Mouse (Mus musculus) liver, embryonic 11.5 days (tissue): Measurements from ENCODE around the gene Dab1. TPM values are rescaled to one million over a fixed set of nuclear protein-coding genes. Genes with fewer than 3 reads are reported as not detected.

Experiments
- ATAC-seq: fragments of 200-750 bp; cut with Nextera tagmentation; replicated peaks from 2 replicates; pipeline ENCODE4 v1.8.0; 2017; ENCODE audit warnings: moderate number of reproducible peaks, mild to moderate bottlenecking, moderate TSS enrichment, moderate library complexity; ENCODE audit not compliant: low FRiP score
- DNase-seq: peaks from one replicate; pipeline ENCODE4 v3.0.0-alpha.2; 2017; ENCODE audit warnings: low spot score
- H3K27ac ChIP-seq: fragments of 300-500 bp; sonication (generic); 2 replicates; pipeline ENCODE4 v1.5.1; 2014; ENCODE audit warnings: mild to moderate bottlenecking, low read depth, low read length, control low read depth
- H3K27me3 ChIP-seq: fragments of 300-500 bp; sonication (generic); replicated peaks from 2 replicates; pipeline ENCODE4 v1.6.1; 2014; ENCODE audit warnings: low read length, mixed read lengths; ENCODE audit not compliant: control insufficient read depth, insufficient read depth
- H3K36me3 ChIP-seq: fragments of 300-500 bp; sonication (generic); 2 replicates; pipeline ENCODE4 v1.6.1; 2014; ENCODE audit warnings: mild to moderate bottlenecking, low read length, moderate library complexity, mixed read lengths; ENCODE audit not compliant: control insufficient read depth, insufficient read depth
- H3K4me1 ChIP-seq: fragments of 300-500 bp; sonication (generic); replicated peaks from 2 replicates; pipeline ENCODE4 v1.6.1; 2014; ENCODE audit warnings: low read length, mixed read lengths; ENCODE audit not compliant: control insufficient read depth, insufficient read depth
- H3K4me2 ChIP-seq: fragments of 300-500 bp; sonication (generic); 2 replicates; pipeline ENCODE4 v1.6.1; 2014; ENCODE audit warnings: mild to moderate bottlenecking, control low read depth, moderate library complexity
- H3K4me3 ChIP-seq: fragments of 300-500 bp; sonication (generic); 2 replicates; pipeline ENCODE4 v1.5.1; 2014; ENCODE audit warnings: low read depth, low read length, control low read depth
- H3K9ac ChIP-seq: fragments of 300-500 bp; sonication (generic); 2 replicates; pipeline ENCODE4 v1.6.1; 2014; ENCODE audit warnings: low read depth, low read length, control low read depth
- H3K9me3 ChIP-seq: fragments of 300-500 bp; sonication (generic); 2 replicates; pipeline ENCODE4 v1.6.1; 2016; ENCODE audit warnings: low read length, inconsistent platforms, mixed read lengths; ENCODE audit not compliant: control insufficient read depth
- WGBS: fragments of 180-500 bp; shearing (Covaris S2); extraction: QIAGEN DNeasy Blood & Tissue Kit; methylation state at CpG from one replicate; pipeline ENCODE4 v1.1.7; 2014; 5-methylcytosine and 5-hydroxymethylcytosine counted together
- polyA plus RNA-seq: library from polyadenylated mRNA; unstranded; fragments of >200 nt; fragmentation: Nextera tagmentation; extraction: Ambion mirVana; gene quantifications from 2 replicates; pipeline ENCODE4 v1.2.1, GENCODE M21; 2014

Gene Dab1
- polyA plus RNA-seq, 1 experiment from 2014 or later: 1.8 TPM

DNA sequence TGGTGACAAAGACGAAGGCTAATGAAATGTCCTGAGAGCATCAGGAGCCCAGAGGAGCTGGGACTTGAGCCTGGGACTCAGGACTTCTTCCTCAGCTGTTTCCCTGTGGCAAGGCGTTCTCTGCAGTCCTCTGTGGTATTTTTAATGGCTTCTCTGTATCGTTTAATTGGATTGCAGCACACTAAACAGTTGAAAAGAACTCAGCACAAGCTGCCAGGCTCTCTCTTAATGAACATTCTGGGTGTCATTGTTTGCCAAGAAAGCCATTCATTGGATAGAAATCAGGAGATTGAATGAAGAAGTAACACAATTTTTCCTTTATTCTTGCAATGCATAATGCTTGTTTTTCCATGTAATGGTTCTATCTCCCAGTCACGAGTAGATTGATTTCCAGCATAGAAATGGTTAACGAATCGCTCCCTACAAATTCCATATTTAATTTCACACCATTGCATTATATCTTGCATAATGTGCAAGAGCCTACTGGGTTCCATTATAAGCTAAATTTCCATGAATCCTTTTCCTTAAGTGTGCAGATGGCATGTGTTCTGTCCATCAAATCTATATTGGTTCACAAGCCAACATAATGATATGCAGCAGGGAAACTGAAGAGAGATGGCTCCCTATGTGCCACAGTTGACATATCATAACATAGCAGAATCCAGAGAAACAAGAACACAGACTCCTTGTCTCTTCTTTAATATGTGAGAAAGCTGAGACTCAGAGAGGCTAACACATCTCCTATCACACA, 650.4 kb downstream of the Dab1 start:
- ATAC-seq (no peak), DNase-seq (no peak)
- H3K4me3 ChIP-seq: no peak overlapping the region
- no peak overlapping the region for H3K9ac ChIP-seq
- no peak overlapping the region for H3K27ac ChIP-seq
- H3K9me3 ChIP-seq: no peaks in the 10 kb centered on the region
- no peaks in the 10 kb centered on the region for H3K4me1 ChIP-seq
- no peaks in the 10 kb centered on the region for H3K27me3 ChIP-seq
- no peak overlapping the region for H3K4me2 ChIP-seq
- WGBS: 77% methylated on average over 6 of the region's 6 CpGs
- H3K36me3 ChIP-seq: no peaks in the 10 kb centered on the region

- no peak overlapping the region for H3K27ac ChIP-seq
- no peaks in the 10 kb centered on the region for H3K4me1 ChIP-seq
- H3K9me3 ChIP-seq: no peaks in the 10 kb centered on the region
- H3K36me3 ChIP-seq: no peaks in the 10 kb centered on the region
- WGBS: 84% methylated on average over 5 of the region's 5 CpGs
- no peak overlapping the region for H3K4me3 ChIP-seq
- DNase-seq: no peak
- H3K27me3 ChIP-seq: no peaks in the 10 kb centered on the region
- ATAC-seq: no peak
- no peak overlapping the region for H3K9ac ChIP-seq
- no peak overlapping the region for H3K4me2 ChIP-seq
Measured at GRCm38 (mm10) chr4:104270173-104270557, 651.0 kb downstream of the Dab1 start.

DNA sequence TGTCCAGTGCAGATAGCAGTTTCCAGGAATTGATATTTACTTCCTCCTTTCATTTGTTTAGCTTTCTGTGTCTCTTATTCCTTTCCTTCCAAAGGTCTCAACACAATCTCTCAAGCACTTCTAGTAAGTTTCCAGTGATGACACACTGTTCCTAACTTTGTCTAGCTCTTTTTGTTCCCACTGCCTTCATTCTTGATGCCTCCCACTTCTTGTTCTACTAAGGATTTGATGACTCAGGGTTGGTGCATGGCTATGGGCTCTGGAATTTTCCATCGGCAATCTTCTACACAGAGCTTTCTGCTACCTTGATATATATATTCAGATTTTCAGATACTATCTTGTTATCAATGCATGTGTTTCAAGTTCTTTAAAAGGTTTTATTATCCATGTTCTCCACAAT, 656.1 kb downstream of the Dab1 start:
- no peaks in the 10 kb centered on the region for H3K9me3 ChIP-seq
- H3K36me3 ChIP-seq: no peaks in the 10 kb centered on the region
- ATAC-seq: no peak
- H3K27ac ChIP-seq: no peak overlapping the region
- H3K4me1 ChIP-seq: no peaks in the 10 kb centered on the region
- no peak overlapping the region for H3K9ac ChIP-seq
- H3K4me3 ChIP-seq: no peak overlapping the region
- DNase-seq: no peak
- H3K4me2 ChIP-seq: no peak overlapping the region
- H3K27me3 ChIP-seq: no peaks in the 10 kb centered on the region
- 90% methylated on average over 1 of the region's 1 CpGs for WGBS

GRCm38 (mm10) chr4:104276916-104277315, 657.8 kb downstream of the Dab1 start:
- ATAC-seq (no peak), DNase-seq (no peak)
- Histone ChIP-seq H3K4me3 (no peak overlapping the region), H3K4me1 (no peaks in the 10 kb centered on the region), H3K27me3 (no peaks in the 10 kb centered on the region), H3K27ac (no peak overlapping the region), H3K36me3 (no peaks in the 10 kb centered on the region), H3K9ac (no peak overlapping the region), H3K9me3 (no peaks in the 10 kb centered on the region), H3K4me2 (no peak overlapping the region)
- WGBS: 84% methylated on average over 7 of the region's 7 CpGs

DNA sequence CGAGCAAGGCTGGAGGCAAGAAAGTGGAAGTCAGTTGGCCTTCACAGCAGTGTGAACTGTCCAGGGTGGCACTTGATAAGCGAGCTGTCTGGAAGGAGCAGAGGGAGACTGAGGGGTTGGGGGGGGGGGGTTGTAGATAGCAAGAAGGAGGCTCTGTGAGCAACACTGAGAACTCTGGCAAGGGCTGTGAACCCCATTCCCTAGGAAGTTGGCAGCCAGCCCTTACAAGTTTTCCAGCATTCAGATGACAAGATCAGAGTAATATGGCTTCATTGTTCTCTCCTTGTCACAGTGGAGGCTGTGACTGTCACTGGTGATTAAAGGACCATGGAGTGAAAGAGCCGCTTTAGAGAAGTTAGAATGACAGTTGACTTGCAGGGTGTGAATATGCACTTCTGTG, 662.4 kb downstream of the Dab1 start:
- no peak overlapping the region for H3K4me2 ChIP-seq
- 37% methylated on average over 3 of the region's 3 CpGs for WGBS
- ATAC-seq (no peak), DNase-seq (no peak)
- no peaks in the 10 kb centered on the region for H3K27me3 ChIP-seq
- no peak overlapping the region for H3K9ac ChIP-seq
- H3K4me3 ChIP-seq: no peak overlapping the region
- no peaks in the 10 kb centered on the region for H3K9me3 ChIP-seq
- H3K27ac ChIP-seq: no peak overlapping the region
- no peaks in the 10 kb centered on the region for H3K36me3 ChIP-seq
- no peaks in the 10 kb centered on the region for H3K4me1 ChIP-seq

DNA sequence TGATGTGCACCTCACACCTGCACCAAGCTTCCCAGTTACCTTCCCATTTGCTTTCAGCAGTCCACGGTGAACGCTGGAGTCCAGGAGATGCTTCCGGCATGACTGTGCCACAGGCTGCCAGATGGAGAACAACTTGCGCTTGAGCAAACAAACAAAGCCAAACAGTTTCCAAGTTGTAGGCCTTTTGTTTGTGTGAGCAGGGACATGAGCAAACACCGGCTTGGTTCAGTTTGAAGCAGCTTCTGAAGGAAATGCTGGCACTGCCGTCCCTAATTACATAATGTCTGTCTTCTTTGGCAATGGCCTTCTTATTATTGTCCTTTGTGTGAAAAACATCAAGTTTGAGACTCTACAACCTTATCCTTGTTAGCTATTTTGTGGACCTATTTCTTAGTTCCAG, 664.7 kb downstream of the Dab1 start:
- Histone ChIP-seq H3K4me2 (no peak overlapping the region), H3K9me3 (no peaks in the 10 kb centered on the region), H3K9ac (no peak overlapping the region), H3K4me3 (no peak overlapping the region), H3K4me1 (no peaks in the 10 kb centered on the region), H3K27me3 (no peaks in the 10 kb centered on the region), H3K27ac (no peak overlapping the region), H3K36me3 (no peaks in the 10 kb centered on the region)
- DNase-seq: no peak
- WGBS: 75% methylated on average over 6 of the region's 6 CpGs
- ATAC-seq: no peak

DNA sequence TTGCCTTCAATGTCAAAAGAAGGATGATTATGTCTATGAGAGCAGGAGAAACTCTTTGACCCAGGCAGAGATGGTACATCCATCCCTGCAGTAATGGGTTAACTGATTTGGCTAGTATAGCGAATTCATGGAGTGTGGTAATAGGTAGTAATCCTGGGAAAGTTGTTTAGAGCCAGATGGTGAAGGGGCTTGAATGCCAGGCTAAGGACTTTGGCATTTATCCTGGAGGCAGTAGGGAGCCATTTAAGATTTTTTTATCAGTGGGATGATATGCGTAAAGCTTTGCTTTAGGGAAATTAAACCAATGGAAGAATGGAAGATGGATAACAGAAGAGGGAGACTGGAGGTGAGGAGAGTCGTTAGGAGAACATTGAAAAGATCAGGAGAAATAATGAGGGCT, 669.2 kb downstream of the Dab1 start:
- H3K9me3 ChIP-seq: no peaks in the 10 kb centered on the region
- DNase-seq (no peak), ATAC-seq (no peak)
- H3K4me2 ChIP-seq: no peak overlapping the region
- no peak overlapping the region for H3K27ac ChIP-seq
- H3K4me3 ChIP-seq: no peak overlapping the region
- no peaks in the 10 kb centered on the region for H3K27me3 ChIP-seq
- H3K9ac ChIP-seq: no peak overlapping the region
- H3K36me3 ChIP-seq: no peaks in the 10 kb centered on the region
- WGBS: 66% methylated on average over 3 of the region's 3 CpGs
- H3K4me1 ChIP-seq: no peaks in the 10 kb centered on the region

GRCm38 (mm10) chr4:104301764-104302163, 682.6 kb downstream of the Dab1 start:
- no peak for ATAC-seq

GRCm38 (mm10) chr4:104302996-104303652, 684.0 kb downstream of the Dab1 start:
- DNase-seq (no peak), ATAC-seq (no peak)
- Histone ChIP-seq H3K9me3 (no peaks in the 10 kb centered on the region), H3K27me3 (no peaks in the 10 kb centered on the region), H3K27ac (no peak overlapping the region), H3K36me3 (no peaks in the 10 kb centered on the region), H3K9ac (no peak overlapping the region), H3K4me2 (no peak overlapping the region), H3K4me1 (no peaks in the 10 kb centered on the region), H3K4me3 (no peak overlapping the region)
- WGBS: 76% methylated on average over 10 of the region's 10 CpGs

More at GRCm38 (mm10) chr4:104301764-104302163, 682.6 kb downstream of the Dab1 start:
- 85% methylated on average over 3 of the region's 3 CpGs for WGBS
- Histone ChIP-seq H3K4me1 (no peaks in the 10 kb centered on the region), H3K4me2 (no peak overlapping the region), H3K27me3 (no peaks in the 10 kb centered on the region), H3K36me3 (no peaks in the 10 kb centered on the region), H3K9me3 (no peaks in the 10 kb centered on the region), H3K27ac (no peak overlapping the region), H3K4me3 (no peak overlapping the region), H3K9ac (no peak overlapping the region)
- DNase-seq: no peak
